Mouse (Mus musculus): ENCODE data around the gene Ddx5. TPM values are rescaled to one million over a fixed set of nuclear protein-coding genes. Genes with fewer than 3 reads are reported as not detected.

The Ddx5 gene
- polyA plus RNA-seq, 1 experiment: 1,930 TPM

DNA sequence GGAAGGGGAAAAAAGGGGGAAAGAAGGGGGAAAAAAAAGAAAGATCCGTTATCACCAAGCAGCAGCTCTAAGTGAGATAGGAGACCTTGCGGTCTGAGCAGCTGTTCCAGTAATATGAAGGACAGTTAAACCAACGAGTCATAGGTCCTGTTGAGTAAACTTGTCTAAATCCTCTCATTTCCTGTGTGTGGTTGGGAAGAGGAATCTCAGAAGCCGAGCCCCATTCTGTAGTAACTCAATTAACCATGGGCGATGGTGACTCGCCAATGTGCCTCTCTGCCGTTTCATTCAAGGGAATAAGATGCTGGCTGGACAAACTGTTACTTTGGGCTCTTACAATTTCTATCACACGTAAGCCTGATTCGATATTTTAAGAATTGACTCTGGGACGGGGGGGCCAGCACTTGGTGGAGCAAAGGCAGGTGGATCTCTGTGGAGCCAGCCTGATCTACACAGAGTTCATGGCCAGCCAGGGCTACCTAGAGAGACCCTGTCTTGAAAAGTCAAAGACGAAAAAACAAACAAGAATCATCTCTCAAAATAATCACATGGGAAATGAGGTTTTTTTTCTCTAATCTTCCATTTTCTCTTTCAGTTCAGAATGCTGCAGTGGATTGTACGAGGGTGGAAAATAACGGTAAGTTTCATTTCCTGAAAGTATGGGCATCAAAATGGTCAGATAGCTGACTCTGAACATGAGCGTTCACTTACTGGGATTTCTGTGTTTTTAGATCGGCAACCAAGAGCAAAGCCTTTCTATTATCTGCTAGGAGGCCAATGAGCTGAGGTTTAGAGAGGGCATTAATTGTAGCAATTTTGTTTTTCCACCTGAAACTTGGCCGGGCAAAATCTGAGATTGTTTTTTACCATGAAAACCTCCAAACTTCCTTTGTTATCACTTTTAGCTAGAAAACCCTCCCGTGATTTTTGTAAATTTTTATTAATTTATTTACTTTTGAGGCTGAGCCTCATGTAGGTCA, 37.7 kb downstream of the Ddx5 start, which contains the start of gene Milr1:
Gene Milr1, plus strand, starts transcription at position 188 of the 980 bp plus-strand sequence.
- no peak for TF ChIP-seq GATA1 (IDR thresholded peaks at IDR 0.05; ENCODE audit: low read length)

DNA sequence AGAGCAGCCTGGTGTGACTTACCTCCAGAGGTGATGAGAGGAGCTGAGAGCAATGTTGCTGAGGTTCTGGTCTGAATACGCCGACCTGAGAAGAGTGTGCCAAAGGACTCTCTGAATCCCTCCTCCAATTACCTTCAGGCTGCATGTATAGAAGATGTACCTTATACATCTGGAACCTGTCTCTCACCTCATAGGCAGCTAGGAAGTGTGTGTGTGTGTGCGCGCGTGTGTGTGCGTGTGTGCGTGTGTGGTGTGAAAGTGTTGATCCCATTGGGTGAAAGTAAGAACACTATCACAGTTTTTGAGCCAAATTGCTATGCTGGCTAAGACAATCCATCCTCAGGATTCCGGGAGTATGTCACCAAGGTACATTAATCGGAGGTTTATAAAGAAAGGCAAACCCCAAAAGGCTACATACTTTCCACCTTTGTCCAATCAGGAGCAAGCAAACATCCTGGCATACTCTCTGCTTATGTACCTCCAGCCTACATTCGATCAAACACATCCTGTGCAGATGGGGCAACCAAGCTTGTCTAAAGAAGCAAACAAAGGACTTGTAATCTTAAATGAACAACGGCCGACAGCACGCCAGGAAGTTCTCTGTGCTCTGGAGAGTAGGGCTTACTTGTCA, 38.7 kb downstream of the Ddx5 start, which contains the start of gene Pecam1:
Gene Pecam1, minus strand, starts transcription at position 508 of the 631 bp plus-strand sequence.
- TF ChIP-seq GATA1 (IDR thresholded peaks at IDR 0.05; ENCODE audit: low read length): no peak

- TF ChIP-seq GATA1 (IDR thresholded peaks at IDR 0.05; ENCODE audit: low read length): no peak
These were observed 44.0 kb downstream of the Ddx5 start for GRCm38 (mm10) chr11:106744949-106745348.

DNA sequence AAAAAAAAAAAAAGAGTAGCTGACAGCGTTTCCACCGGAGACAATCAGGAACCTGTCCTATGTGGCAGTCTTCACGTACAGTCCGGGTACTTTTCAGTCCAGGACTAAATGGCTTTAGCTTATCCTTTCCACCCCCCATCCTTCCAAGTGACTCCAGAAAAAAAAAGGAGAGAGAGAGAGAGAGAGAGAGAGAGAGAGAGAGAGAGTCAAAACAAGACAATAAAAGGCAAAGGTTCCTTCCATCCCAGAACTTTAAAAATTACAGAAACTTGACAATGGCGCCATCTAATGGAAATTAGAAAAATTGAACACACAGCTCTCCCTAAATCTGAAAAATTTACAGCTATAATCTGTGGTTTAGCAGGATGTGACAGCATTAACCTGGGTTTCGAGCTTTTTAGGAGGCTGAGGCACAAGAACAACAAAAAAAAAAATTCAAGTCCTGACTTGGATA, 46.6 kb downstream of the Ddx5 start:
- TF ChIP-seq GATA1 (IDR thresholded peaks at IDR 0.05; ENCODE audit: low read length): no peak

DNA sequence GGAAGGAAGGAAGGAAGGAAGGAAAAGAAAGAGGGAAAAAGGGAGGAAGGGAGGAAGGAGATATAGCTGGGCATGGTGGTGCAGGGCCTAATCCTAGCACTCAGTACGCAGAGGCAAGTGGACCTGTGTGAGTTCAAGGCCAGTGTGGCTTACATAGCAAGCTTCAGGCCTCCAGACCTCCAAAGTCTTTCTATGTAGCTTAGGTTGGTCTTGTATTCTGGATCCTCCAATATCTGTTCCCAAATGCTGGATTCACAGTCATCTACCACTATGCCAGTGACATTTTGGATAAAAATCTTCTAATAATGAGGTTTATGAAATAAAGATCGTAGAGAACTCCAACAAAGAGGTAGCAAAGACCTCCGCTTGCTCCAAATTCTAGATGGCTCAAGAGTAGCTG, 47.2 kb downstream of the Ddx5 start:
- TF ChIP-seq GATA1 (IDR thresholded peaks at IDR 0.05; ENCODE audit: low read length): no peak

DNA sequence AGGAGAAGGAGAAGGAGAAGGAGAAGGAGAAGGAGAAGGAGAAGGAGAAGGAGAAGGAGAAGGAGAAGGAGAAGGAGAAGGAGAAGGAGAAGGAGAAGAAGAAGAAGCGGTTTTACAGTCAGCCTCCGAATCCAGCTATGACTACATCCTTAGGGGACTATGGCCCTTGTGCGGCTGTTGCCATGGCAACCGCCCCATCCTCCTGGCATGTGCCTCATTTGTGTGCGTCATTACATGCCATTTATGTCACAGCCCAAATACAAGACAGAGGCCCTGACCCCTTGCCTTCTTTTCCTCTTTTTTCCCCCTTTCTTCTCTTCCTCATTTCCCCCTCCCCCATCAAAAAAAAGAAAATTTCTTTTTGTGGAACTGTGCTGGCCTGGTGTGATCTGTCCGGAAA, 47.8 kb downstream of the Ddx5 start:
- no peak for TF ChIP-seq GATA1 (IDR thresholded peaks at IDR 0.05; ENCODE audit: low read length)

GRCm38 (mm10) chr11:106739116-106739515, 49.9 kb downstream of the Ddx5 start:
- TF ChIP-seq GATA1 (IDR thresholded peaks at IDR 0.05; ENCODE audit: low read length): no peak

DNA sequence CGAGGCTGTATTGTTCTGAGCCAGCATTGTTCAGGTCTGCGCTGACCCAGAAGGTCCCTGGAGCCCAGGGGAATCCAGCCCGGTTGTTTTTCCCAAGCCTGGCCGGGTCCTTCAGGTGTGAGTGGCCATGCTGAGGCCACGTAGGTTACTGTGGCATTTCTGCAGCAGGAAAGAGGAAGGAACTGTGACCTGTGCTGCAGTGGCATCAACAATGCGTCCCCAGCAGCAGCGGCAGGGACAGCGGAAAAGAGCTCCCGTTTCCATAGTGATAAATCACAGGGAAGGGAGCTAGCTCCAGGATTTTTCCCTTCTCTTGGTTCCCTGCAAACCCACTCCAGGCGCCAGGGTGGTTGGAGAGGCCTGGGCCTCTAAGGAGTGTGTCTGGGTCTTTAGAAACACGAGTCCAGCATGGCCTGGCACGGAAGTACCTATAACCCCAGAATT, 51.8 kb downstream of the Ddx5 start:
- no peak for TF ChIP-seq GATA1 (IDR thresholded peaks at IDR 0.05; ENCODE audit: low read length)

DNA sequence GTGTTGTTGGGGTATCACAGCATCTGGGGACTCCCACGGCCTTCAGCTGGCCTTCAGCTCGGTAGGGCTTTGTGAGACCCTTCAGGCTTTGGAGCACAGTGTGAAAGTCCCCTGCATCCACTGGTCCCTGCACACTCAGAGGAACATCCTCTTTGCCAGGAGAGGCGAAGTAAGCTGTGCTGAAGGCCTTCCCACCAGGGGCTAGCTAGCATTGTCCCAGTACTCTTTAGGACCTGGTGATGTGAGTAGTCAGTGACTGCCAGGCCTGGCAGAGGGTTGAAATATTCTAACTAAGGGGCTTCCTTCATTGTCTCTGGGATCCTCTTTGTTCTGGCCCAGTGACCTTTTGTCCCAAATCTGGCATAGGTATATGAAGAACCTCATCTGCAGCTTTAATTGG, 52.4 kb downstream of the Ddx5 start:
- no peak for TF ChIP-seq GATA1 (IDR thresholded peaks at IDR 0.05; ENCODE audit: low read length)

- no peak for TF ChIP-seq GATA1 (IDR thresholded peaks at IDR 0.05; ENCODE audit: low read length)
These were observed 58.3 kb downstream of the Ddx5 start for GRCm38 (mm10) chr11:106730714-106731113.

Other genes starting within 250 kb of the Ddx5 start
- gene Tex2, start 175.8 kb downstream of the Ddx5 start, polyA plus RNA-seq (2012): 2.8 and 3.2 TPM in 2 replicates
- not detected in 2 replicates for gene Pecam1, start 38.6 kb downstream of the Ddx5 start, polyA plus RNA-seq (2012)
- not detected in 2 replicates for gene Milr1, start 38.0 kb downstream of the Ddx5 start, polyA plus RNA-seq (2012)
- 2.2 and 2.6 TPM in 2 replicates for gene Polg2, start 9.6 kb downstream of the Ddx5 start, polyA plus RNA-seq (2012)
- gene Cep95, start 67 bp upstream of the Ddx5 start, polyA plus RNA-seq (2012): 1.0 and 1.6 TPM in 2 replicates
- 2.4 and 2.8 TPM in 2 replicates for gene Smurf2, start 131.5 kb upstream of the Ddx5 start, polyA plus RNA-seq (2012)
- 10.4 TPM in 2 replicates for gene Kpna2, start 210.4 kb upstream of the Ddx5 start, polyA plus RNA-seq (2012)
- gene 1810010H24Rik, start 236.5 kb upstream of the Ddx5 start, polyA plus RNA-seq (2012): 0.44 and 0.45 TPM in 2 replicates